Mouse (Mus musculus) kidney, postnatal 36 days (tissue): Measurements from ENCODE around the gene Rtl6.

Source experiments
- DNase-seq, 2 experiments: peaks; one replicate each; pipeline ENCODE4 v3.0.0; 2021 to 2022; ENCODE audit warnings: mixed read lengths in 2 of 2

Rtl6 gene

DNA sequence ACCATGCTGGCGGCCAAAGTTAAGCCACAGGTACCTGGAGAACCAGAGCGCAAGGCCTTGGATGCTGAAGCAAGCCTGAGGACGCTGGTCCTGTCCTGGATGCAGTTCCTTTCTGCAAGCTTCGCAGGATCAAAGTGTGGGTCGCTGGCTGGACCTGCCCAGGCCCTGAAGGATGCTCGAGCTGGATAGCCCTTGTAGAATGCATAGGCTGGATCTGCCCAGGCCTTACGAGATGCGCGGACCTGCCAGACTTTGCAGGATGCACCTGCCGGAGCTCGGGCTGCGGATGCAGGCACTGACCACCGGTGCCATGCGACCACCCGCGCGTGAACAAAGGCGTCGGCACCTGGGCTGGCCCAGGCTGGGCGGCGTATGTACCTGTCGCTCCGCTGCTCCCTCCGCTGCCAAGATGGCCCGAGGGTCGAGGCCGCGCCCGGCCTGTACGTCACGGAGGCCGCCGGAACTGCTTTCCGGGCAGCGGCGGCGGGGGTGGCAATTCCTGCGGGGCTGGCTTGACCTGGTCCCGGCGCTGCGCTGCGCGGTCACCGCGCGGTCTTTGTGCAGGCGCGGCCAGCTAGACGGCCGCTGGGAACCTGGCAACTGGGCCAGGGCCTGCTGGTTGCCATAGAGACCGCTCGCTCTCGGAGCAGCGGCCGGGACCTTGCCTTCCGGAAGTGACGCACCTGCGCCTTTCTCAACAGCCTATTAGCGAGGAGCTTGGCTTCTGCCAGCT, at the start of gene Rtl6:
TSS of gene Rtl6 (minus strand) at position 635 of the 733 bp plus-strand sequence.
- peak; percentile 93 to 94 for DNase-seq

DNA sequence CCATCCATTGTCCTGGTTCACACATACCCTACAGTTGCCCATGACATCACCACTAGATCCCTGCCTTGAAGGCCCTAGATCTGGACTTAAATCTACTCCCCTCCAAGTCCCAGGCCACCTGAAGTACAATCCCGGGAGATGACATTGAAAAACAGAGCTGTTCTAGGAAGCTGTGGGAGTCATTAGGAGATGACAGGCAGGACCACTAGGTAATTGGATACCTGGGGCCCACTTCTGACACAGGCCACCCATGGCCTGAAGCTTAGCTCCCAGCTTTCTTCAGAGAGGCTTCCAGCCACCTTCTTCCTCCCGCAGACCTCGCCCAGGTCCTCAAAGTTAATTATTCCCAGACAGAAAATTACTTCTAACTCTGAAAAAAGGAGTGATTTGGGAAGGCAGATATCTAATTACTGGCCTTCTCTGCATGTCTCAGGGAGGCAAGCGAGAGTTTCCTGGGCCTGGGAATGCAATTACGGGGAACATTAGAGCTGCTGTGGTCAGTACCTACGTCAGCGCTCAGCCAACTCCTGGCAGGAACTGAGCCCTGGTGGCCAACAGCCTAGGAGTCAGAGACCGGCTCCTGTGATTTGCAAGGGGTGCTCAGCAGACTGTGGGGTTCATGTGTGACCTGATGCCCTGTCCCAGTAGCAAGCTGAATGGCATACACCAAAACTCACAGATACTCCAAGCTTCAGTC, 45.8 kb upstream of the Rtl6 start:
- DNase-seq = peak; percentile 16 to 27

DNA sequence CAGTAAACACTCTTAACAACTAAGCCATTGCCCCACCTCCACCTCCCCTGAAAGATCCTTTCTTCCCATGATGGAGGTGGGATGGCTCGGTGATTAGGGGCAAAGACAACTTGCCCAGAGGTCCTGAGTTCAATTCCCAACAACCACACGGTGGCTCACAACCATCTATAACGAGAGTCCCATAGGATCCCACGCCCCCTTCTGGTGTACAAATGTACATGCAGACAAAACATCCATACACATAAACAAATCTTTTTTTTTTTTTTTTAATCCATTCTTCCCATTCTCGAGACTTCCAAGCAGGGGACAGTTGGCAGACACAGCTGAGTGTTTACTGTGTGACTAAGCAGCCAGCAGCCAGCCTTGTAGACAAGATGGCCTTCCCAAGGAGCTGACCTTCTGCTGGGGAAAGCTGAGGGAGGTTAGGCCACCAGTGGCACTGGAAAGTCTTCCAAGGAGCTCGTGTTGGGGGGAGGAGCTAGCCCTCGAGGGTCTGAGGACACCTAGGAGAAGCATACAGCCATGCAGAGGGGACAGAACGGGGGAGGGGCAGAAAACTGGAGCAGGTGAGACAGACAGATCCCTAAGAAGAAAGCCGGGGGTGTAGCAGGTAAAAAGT, 43.5 kb upstream of the Rtl6 start:
- DNase-seq = no peak

DNA sequence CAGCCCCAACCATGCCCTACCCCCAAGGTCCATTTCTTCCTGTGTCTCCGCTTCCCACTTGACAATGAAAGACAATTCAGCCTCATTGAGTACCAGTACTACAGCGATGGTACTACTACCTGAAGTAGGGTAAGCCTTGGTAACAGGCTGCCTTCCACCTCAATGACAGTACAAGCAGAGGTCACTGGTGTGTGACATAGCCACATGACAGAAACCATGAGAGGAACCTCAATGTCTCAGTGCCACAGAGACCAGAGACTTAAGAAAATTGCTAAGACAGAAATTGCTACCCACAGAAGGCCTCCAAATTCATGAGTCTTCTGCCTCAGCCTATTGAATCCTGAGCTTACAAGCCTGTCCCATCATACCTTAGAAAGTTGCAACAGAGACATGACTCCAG, 41.3 kb upstream of the Rtl6 start:
- DNase-seq = no peak

DNA sequence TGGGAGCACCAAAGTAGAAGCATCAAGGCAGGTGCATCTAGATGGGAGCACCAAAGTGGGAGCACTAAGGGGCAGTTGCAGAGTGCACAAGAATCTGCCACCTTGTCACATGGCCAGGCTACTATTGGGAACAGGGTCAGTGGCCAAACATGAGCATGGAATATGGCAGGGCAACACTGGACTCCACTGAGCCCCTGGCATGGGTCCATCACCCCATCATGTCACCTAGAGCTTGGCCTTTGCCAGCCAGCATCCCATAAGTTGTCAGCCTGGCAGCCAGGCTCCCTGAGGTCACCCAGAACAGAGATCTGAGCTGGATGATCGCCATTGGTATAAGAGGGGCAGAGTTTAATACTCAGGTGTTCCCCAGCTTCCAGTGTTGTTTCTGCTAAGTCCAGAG, 40.2 kb upstream of the Rtl6 start:
- no peak for DNase-seq

DNA sequence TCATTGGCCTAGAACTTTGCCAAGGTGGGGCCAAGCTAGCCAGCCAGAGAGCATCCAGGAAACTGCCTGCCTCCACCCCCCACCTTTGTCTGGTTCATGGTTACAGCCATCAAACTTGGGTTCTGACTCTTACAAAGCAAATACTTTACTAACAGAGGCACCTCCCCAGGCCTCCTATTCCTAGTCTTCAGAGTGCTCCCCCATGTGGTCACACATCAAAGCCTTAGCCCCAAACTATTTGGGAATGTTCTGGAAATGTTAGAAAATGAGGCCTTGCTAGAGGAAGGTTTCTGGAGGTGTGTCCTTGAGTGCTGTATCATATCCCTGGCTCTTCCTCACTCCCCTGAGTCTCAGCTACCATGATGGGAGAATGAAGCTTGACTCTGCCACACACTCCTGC, 39.4 kb upstream of the Rtl6 start:
- DNase-seq = peak; percentile 5 to 31

DNA sequence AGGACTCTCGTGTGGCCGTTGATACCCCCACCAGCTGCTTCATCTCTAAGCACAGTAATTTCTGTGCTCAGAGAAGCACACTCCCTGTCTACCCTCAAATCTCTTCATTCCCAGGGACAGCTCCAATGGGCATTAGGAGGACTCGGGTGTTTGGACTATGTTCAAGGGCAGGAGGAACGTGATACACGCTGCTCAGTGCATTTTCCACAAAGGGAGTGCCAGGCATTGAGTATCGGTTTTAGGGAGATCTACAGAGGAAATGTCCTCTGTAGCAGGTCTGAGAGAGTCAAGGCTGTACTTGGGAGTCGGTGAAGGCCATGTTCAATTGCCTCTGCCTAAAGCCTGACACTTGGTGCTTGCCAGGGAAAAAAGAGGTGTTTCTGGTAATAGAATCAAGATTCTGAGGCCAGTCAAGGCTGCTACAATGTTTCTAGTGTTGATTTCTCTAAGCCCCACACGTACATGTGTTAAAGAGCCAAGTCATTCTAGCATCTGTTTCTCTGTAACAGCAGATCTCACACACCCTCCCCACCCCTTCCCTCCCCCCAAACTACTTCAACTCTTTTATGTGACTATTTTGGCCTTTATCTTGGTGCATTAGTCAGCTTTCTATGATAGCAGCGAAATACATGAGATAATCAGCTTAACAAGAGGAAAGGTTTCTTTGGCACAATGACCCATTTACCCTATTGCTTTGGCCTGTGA, 37.8 kb upstream of the Rtl6 start:
- no peak for DNase-seq

DNA sequence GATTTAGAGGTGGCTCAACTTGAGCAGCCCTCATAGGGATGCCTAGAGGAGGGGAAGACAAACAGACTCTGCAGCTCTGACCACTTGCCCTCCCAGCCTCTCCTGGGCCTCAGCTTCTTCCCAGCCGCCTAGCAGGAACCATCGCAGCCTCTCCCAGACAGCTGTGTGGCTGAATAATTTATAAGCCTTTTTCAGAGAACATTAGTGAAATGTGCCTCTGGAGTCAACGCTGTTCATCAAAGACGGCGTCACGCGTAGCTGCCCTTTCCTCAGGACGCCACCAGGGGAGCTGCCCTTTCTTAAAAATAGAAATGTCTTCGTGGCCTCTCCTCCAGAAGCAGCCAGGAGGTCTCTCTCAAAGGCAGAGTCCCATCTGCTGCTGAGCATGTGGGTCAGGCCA, 35.9 kb upstream of the Rtl6 start:
- DNase-seq = peak in 1 of 2 experiments; percentile 11

DNA sequence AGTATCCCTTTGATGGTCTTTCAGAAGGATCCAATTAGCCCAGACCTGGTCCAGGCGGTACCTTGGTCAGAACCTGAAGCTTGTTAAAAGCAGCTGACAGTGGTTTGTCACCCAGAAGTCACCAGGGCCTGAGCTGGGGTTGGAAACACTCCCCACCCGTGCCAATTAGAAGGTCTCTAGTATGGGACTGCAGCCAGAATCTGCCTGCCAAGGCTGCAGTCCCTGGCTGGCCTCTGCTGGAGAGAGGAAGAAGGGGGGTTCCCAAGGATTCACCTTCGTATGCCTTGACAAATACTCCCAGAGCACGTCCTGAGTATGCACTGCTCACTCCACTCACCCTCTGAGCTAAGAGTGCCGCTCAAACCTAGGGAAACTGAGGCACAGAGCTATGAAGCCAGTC, 34.6 kb upstream of the Rtl6 start:
- no peak for DNase-seq

DNA sequence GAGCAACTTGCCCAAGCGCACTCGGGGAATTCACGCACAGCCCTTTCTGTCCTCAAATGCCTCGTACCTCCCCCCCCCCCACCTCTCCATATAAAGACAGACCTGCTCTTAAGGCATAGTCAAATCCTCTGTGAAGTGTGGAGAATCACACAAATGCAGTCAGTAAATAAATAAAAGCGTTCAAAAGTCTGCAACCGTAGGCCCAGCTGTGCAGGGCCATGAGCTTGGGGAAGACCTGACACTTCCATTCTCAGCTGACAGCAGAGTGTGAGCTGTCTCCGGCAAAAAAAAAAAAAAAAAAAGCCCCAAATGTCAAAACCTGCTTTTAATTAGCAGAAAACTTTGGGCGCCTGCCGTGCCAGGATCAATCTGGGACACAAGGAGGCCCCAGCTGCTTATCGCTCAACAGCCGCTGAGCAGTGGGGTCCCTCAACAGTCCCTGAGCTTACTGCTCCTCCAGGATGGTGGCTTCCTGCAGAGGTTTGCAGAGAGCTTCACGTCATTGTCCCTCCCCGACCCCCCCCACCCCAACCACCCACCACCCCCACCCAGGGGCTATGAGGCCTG, 34.0 kb upstream of the Rtl6 start:
- DNase-seq = no peak

DNA sequence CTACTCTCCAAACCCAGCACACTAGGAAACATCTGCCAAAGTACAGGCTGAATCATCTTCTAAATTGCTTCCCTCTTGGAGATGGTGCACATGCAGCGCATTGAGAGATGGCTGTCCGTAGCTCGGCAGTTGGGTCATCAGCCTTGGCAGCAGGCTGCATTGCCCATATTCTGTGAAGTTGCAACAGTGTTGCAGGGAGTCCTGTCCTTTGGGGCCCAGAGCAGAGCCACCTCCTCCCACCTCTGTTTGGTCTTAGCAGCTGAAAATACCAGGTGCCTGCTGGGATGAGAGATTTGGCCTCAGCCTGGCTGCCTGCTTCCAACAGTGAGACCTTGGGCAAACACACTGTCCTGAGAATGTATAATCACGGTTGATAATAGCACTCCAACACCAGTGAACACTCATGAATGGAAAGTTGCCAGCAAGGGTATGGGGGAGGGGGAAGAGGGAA, 30.8 kb upstream of the Rtl6 start:
- no peak for DNase-seq

DNA sequence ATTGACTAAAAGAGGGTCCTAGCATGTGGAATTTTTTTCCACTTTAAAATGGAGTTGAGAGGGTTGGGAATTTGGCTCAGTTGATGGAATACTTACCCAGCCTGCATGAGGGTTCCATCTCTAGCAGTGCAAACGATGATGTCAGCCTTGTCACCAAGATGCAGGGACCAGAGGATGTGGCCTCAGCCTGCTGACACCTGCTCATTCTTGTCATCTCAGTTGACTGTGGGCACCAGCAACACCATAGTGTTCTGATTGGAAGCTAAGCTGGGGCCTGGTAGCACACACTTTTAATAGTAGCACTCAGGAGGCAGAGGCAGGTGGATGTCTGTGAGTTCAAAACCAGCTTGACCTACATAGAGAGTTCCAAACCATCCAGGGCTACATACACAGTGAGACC, 21.0 kb upstream of the Rtl6 start:
- no peak for DNase-seq

DNA sequence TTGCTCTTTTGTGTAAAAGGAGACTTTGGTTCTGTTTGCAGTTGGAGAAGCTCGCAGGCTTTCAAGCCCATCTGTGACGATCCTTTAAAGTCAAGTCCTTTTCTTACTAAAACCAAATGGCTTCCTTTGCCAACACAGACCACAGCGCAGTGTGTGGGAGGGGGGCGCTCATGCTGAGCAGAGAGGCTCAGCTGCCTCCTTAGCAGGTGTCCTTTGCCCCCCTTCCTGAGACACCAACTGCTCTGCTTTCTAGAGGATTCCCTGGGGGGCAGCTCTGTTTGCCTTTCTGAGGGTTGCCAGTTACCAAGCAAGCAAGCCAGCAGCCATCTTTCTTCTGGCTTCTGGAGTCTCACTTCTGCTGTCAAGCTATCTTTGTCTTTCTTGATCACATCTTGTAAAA, 19.4 kb upstream of the Rtl6 start:
- DNase-seq = no peak

DNA sequence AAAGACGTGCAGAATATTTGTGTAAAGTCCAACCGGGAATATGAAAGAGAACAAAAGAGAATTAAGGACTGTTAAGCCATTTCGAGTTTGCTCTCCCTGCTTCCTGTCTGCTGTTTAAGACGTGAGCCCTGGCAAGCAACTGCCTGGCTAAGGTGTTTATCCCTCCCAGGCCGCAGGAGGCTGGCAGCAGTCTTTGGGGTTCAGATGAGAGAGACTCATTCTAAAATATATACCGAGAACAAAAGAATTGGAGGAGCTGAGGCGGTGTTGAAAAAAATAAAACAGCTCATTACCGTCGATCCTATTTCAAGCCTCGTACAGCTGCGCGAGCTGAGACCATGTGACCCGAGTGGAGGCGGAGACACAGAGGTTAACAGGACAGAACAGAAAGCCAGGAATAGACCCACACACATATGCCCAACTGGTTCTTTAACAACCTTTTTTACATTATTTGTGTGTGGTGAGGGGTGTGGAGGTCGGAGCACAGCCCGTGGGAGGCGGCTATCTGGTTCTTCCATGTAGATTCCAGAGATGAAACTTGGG, 9.0 kb upstream of the Rtl6 start:
- no peak for DNase-seq

DNA sequence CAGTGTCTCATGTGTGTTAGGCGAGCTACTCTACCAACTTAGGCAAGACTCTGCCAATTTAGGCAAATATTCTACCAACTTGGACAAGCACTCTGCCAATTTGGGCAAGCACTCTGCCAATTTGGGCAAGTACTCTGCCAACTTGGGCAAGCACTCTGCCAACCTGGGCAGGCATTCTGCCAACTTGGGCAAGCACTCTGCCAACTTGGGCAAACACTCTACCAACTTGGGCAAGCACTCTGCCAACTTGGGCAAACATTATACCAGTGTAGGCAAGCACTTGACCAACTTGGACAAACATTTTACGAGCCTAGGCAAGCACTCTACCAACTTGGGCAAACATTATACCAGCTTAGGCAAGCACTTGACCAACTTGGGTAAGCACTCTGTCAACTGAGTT, 3.9 kb upstream of the Rtl6 start:
- peak; percentile 64 to 79 for DNase-seq

DNA sequence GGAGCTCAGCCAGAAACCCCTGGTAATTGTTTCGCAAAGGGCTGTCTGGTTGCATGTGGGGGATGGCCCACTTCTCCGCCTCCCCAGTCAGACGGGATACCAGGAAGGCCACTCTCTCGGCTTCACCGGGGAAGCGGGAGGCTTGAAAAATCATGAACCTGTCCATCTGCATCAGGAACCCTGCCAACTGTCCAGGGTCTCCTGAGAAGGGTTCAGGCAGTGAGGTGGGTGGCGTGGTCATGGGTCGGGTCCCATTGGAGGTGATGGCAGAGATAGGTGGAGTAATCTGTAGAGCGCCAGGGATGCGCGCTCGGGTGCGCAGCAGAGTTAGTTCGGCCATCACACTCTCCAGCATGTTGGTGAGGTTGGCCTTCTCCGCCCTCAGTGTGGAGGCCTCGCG, 949 bp downstream of the Rtl6 start:
- DNase-seq = no peak

DNA sequence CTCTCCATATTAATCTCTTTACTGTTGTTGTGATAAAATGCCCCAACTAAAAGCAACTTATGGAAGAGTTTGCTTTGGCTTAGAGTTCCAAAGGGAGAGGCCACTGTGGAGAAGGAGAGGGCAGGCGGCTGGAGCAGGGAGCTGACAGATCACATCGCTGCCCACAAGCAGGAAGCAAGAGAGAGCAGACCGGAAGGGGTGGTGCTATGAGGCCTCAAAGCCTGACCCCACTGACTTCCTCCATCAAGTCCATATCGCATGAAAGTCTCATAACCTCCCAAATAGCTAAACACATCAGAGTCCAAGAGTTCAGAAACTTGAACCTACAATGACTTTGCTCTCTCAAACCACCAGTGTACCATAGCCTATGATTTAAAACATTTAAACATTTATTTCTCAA, 6.6 kb downstream of the Rtl6 start:
- DNase-seq = no peak

DNA sequence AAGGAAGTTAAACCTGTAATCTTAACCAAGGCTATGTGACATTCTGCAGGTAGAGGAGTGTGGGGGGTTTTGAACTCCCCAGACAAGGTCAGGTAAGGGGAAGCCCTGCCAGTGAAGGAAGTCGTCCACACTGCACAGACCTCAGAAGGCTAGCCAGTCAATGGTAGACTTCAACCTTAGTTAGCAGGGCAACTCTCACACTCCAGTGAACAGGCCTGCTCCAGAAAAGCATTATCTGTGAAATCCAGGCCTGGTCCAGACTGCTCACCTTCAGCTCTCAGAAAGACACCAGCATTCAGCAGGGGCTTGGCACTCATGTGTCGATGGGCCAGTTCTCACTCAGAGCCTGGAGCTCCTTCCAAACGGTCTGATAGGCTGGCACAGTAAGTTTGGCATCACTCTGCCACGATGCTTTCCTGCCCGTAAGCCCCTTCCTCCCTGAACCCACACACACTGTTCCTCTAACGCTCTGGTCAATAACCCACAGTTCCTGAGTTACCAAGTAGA, 8.3 kb downstream of the Rtl6 start:
- peak; percentile 36 to 53 for DNase-seq

DNA sequence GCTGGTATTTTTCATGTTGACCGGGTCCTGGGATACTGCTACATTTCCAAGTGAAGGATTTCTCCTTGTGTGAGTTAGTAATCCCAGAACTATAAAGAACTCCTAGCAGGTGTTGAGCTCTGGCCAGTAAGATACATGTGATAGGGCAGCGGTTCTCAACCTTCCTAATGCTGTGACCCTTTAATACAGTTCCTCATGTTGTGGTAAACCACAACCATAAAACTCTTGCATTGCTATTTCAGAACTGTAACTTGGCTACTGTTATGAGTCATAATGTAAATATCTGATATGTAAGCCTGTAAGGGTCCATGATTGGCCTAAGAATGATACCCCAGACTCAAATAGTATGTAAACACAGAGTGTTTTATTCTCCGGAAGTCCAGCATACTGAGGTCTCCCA, 11.6 kb downstream of the Rtl6 start:
- DNase-seq = no peak

DNA sequence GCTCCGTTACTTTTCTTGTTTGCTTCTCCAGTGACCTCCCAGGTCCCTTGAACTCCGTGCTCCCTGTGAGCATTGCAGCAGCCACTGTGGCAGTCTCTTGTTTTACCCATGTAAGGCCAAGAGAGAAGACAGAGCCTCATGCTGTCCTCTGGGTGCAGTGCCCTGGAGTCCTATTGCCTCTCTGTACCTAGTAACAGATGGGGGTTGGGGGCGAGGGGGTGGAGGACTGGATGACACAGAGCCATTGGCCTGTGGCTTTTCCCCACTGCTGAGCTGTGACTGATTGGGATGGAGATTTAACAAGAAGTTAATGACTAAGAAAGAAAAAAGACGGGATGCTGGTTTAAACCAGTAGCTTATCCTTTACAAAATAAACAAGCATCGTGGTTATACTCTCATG, 16.4 kb downstream of the Rtl6 start:
- DNase-seq = peak; percentile 16 to 25

DNA sequence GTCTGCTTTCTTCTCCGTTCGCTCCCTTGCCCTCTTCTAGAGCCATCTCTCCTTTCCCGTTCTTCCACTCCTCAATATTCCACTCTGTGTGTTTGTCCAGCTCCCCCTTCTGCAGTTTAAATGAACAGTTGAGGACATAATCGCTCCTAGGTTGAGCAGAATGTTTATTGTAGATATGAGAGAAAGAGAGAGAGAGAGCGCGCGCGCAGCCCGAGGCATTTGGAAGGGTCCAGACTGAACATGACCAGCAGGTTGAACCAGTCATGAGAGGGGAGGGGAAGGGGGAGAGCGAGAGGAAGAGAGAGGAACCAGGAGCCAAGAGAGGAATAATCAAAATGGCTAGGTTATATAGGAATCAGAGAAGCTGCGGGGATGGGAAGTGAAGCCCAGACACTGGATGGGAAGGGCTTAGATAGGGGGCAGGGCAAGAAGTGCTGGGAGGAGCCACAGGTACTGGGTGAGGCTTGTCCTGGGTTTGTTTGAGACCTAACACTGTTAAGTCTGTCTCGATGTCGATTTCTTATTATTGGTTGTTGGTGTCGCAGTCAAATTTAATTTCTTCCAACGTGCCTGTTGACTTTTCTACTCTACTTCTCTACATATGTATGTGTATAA, 18.5 kb downstream of the Rtl6 start:
- no peak for DNase-seq

DNA sequence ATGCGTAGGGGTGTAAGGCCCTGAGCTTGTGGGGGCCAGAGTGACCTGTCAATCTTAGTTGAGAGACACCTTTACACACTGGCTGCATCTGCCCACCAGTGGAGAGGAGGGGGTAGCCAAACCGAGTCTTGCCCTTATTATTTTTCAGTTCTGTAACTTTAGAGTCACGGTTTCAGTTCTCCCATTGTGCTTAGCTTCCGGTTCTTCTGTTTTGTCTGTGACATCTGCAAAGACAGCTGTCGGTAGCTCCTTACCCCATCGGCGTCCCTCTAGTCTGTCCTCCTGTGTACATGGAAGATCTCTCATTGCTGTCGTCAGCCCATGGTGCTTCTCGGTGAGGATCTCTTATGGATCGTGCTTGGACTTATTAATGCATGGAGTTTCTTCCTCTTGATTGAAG, 20.5 kb downstream of the Rtl6 start:
- no peak for DNase-seq
